Mouse (Mus musculus) megakaryocyte, adult 5-6 weeks (primary cell): ENCODE results near the gene Helz2. TPM values are rescaled to one million over a fixed set of nuclear protein-coding genes. Genes with fewer than 3 reads are reported as not detected.
"Not testable (repeated sequence)": the region's sequence is repeated elsewhere in the genome, so short reads cannot be mapped to it uniquely, and the experiment has no call there.

Experiments
- ATAC-seq: 2 replicates; pipeline ENCODE4 v1.8.0; 2016; ENCODE audit warnings: mild to moderate bottlenecking, inconsistent platforms; ENCODE audit not compliant: poor library complexity, severe bottlenecking
- total RNA-seq, 2 experiments: library from RNA; stranded (forward) in 1 of 2; stranded (reverse) in 1 of 2; fragments of 153-499, 151-499 nt in 1 of 2; fragments of 221-1000, 200-1000 nt in 1 of 2; gene quantifications; 2 replicates each; pipeline versions ENCODE4 v1.2.3 to v1.2.4; 2015 to 2017

Gene Helz2
- total RNA-seq, 2 experiments from 2014 or later, result 11.0 to 13.5 TPM

DNA sequence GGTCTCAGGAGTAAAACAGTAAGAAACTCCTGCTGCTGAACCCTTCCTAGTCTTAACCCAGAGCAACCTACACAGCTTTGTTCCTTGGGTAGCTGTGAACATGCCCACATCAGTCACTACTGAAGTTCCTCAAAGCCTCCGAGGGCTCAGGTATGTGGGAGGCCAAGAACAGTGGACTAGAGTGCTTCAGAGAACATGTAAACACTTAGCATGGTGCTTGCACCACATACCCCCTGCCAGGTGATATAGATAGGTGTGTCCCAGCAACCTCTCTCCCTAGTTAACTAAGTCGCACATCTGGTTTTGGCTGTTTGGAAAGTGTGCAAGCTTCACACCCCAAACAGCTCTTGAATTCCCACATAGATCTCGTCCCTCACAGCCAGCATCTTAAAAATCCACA lies 40.2 kb downstream of the Helz2 start:
- no peak for ATAC-seq

DNA sequence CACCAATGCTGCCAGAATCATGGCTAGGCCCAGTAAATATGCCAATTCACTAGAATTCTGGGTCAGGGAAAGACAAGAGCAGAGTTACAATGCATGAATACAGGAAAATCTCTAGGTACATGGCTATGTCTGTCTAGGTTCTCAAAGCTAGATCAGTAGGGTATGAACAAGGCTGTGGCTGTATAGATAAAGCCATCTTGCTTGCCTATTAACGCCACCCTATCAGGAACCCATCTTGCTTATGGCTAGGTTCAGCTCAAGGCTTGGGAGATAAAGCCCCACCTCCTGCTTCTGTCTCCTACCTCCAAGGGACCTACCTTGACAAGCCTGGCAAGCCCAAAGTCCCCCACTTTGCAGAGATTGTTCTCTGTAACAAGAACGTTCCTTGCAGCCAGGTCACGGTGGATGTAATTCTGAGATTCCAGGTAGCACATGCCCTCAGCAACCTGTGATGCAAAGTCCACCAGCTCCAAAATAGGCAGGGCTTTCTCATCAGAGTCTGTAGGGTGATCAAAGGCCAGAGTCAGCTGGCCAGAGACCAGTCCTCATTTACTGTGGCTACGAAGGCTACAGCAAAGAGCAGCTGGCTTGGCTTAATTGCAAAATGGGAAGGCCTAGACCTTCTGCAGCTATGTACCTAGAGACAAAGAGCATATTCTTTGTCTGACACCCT lies 45.1 kb downstream of the Helz2 start:
- ATAC-seq, result no peak

DNA sequence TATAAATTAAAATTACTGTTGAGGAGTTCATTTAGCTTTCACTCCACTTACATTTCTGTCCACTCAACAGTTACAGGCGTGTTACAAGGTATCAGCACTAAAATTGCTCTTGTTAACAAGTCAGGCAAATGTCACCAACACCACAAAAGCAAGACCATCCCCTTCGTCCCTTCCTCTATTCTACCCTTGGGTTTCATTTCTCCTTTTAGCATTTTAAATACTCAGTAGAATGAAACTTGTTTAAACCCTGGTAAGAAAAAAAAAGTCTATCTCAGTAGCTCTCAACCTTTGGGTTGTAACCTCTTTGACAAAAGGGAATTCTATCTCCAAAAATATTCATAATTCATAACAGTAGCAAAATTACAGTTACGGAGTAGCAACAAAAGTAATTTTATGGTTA lies 48.8 kb downstream of the Helz2 start:
- peak; percentile 81 for ATAC-seq

DNA sequence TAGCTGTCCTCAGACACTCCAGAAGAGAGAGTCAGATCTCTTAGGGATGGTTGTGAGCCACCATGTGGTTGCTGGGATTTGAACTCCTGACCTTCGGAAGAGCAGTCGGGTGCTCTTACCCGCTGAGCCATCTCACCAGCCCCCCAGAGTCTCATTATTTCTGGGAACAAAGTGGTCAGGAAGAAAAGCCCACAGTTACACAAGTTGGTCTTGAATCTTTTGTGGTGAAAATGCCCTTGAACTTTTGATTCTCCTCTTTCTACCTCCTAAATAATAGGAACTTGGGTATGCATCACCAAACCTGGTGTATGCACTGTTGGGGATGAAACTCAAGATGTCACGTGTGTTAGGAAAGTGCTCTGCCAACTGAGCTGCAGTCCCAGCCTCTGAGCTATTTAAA lies 49.9 kb downstream of the Helz2 start:
- ATAC-seq, result no peak

DNA sequence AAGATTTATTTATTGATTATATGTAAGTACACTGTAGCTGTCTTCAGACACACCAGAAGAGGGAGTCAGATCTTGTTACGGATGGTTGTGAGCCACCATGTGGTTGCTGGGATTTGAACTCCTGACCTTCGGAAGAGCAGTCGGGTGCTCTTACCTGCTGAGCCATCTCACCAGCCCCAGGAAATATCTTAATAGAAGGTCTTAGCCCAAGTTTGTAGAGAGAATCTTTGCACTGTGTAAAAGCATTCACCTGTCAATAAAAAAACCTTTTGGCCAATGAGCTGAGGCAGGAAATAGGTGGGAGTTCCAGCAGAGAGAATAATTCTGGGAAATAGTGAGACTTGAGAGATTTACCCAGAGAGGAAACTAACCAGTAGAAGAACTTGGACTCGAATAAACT lies 50.4 kb downstream of the Helz2 start:
- ATAC-seq, result not testable (repeated sequence)

DNA sequence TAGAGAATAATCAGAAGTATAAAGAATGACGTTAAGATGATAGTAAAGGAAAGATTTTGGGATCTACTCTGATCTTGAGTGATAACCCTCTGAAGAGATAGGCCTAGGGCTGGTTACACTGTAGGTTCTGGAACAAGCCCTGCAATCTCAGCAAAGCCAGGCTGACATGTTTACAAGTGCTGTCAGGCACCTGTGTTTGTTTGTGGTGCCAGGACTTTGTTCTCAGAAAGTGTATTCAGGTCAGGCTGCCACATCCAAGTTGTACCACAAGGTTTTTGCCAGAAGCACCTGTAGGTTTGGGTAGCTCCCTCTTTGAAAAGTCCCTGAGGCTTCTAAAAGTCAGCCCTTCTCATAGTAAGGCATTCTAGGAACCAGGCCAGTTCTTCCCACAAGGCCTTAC lies 52.5 kb downstream of the Helz2 start:
- ATAC-seq, result no peak

DNA sequence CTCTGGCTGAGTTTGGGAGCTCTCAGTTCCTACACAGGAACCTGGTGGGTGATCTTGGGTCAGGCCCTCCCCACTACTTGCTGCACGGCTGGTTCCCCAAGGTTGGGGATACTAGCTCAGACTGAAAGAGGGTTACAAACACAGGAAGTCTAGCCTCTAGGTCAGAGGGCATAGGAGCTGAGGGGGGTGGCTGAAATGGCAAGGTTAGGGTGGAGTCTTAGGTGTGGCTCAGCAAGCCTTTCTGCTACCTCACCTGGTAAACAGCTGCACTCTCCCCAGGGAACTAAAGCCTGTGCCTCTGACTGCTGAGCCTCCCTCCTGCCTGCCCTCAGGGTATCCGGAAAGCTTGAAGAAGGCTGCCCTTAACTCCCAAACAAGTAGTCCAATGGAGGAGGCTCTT lies 53.1 kb downstream of the Helz2 start:
- no peak for ATAC-seq

DNA sequence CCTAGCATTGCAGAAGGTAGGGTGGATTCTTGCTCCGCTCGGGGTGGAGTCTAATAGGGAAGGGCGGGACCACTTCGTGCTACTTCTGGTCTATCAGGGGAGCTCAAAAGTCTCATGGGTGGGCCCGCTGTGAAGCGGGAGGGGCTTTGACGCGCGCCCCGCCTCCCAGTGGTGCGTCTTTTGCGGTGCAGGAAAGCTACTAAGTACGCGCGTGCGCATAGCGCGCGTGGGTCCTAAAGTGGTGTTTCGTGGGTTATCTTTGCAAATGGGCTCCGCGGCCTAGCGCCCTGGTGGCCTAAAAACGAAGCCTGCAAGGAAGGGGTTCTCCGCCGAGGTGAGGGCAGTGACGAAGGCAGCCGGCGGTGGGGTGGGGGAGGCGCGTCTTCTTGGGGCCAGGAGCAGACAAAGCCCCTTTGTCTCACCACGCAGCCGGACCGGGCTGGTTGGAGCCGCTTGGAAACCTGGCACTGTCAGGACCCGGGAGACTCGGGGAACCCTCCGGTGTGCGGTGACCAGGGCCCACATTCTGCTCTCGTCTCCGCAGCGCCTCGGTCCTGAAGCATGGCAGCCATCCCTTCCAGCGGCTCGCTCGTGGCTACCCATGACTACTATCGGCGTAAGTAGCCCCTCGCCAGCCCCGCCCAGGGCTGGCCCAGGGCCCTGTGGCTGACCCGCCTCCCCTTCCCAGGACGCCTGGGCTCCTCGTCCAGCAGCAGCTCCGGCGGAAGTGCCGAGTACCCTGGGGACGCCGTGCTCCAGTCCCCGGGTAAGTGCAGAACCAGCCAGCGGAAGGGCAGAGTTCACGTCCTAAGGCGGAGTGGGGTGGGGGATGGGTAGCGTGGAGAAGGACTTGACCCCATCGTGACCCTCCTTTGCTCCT lies 54.5 kb downstream of the Helz2 start, which contains the start of gene Ppdpf:
Ppdpf (plus strand) TSS at position 127 of the 880 bp plus-strand sequence.
- ATAC-seq, result peak; percentile 86

DNA sequence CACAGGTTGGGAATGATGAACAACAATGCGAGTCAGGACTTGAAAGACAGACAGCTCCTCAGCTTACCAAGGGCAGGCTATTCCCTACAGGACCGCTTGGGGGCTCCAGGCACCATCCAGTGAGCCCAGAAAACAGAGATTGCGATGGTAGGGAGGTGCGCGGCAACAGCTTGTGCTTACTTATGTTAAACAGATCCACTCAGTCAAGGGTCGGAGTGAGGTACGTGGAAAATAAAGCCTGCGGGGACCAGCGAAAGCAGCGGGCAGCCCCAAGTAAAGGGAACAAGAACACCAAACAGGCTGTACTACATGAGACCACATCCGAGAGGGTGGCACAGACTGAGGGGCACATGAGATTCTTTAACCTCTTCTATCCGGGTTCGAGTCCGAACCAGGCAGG lies 55.2 kb downstream of the Helz2 start:
- peak; percentile 77 for ATAC-seq

DNA sequence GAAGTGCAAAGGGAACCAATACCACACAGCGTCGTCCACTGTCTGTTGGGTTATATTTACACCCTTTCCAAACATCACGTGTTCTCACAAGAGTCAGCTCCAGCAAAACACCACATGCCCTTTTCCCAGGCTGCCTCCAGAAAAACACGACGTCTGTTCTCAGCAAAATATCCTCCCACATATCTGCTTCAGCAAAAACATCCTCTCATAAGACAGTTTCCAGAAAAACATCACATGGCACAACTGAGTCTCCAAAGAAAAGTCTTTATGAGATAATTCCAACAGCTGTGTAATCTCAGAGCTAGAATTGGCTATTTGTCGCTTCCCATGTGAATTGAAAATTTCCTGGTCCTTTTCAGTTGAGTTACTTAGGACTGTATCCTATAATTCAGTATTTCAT lies 60.9 kb downstream of the Helz2 start:
- ATAC-seq, result no peak

DNA sequence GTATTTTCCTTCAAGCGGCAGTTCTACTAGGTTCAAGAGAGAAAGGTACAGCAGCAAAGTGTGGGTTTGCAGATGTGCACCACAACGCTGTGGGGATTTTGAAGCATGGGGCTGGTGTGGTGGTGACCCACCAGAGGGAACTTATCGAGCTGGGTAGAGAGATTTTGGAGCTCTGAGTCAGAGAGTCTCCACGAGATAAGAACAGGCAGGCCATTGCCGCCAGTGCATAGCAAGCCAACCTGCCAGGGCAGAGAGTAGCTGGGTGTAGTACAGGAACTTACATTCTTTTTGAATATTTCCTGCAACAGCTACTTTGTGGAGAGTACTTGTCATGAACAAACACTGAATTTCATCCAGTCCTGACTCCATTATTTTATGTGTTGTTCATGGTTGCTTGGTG lies 63.4 kb downstream of the Helz2 start:
- no peak for ATAC-seq

DNA sequence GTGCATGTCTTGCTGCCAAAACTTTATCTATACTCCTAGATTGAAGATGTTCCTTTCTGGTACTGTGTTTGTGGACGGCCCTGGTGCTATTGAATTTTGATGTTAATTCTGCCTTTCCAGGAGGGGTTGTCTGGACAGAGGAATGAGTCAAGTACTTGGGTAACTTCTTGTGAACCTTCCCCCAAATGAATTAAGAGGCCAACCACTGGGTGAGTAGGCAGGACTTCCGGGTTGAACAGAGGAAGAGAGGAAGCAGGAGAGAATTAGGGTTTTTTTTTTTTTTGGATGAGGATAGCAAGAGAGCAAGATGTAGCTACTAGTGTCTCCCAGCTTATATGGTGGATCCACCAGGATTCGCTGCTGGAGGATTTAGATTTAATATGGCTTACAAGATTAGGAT lies 63.8 kb downstream of the Helz2 start:
- ATAC-seq, result no peak

Other genes starting within 250 kb of the Helz2 start
- gene Chrna4, start 198.5 kb downstream of the Helz2 start, total RNA-seq (2015), result not detected in 2 replicates
- gene Chrna4, start 198.5 kb downstream of the Helz2 start, total RNA-seq (2017), result not detected in 2 replicates
- gene Kcnq2, start 106.7 kb downstream of the Helz2 start, total RNA-seq (2015), result not detected in 2 replicates
- gene Kcnq2, start 106.7 kb downstream of the Helz2 start, total RNA-seq (2017), result not detected in 2 replicates
- gene Eef1a2, start 85.0 kb downstream of the Helz2 start, total RNA-seq (2015), result not detected in 2 replicates
- gene Eef1a2, start 85.0 kb downstream of the Helz2 start, total RNA-seq (2017), result not detected in 2 replicates
- 87.9 and 88.9 TPM in 2 replicates for gene Ppdpf, start 54.8 kb downstream of the Helz2 start, total RNA-seq (2015)
- gene Ppdpf, start 54.8 kb downstream of the Helz2 start, total RNA-seq (2017), result 55.7 and 56.1 TPM in 2 replicates
- not detected in 2 replicates for gene Ptk6, start 39.2 kb downstream of the Helz2 start, total RNA-seq (2015)
- gene Ptk6, start 39.2 kb downstream of the Helz2 start, total RNA-seq (2017), result not detected in 2 replicates
- gene Srms, start 28.8 kb downstream of the Helz2 start, total RNA-seq (2015), result not detected in 2 replicates
- gene Srms, start 28.8 kb downstream of the Helz2 start, total RNA-seq (2017), result not detected in 2 replicates
- gene Fndc11, start 22.0 kb downstream of the Helz2 start, total RNA-seq (2015), result not detected in 2 replicates
- not detected in 2 replicates for gene Fndc11, start 22.0 kb downstream of the Helz2 start, total RNA-seq (2017)
- gene Gmeb2, start 46.0 kb upstream of the Helz2 start, total RNA-seq (2015), result 12.5 and 16.6 TPM in 2 replicates
- gene Gmeb2, start 46.0 kb upstream of the Helz2 start, total RNA-seq (2017), result 13.4 and 23.9 TPM in 2 replicates
- not detected in 2 replicates for gene Stmn3, start 72.5 kb upstream of the Helz2 start, total RNA-seq (2015)
- gene Stmn3, start 72.5 kb upstream of the Helz2 start, total RNA-seq (2017), result not detected in 2 replicates
- 26.8 and 34.1 TPM in 2 replicates for gene Rtel1, start 77.7 kb upstream of the Helz2 start, total RNA-seq (2015)
- gene Rtel1, start 77.7 kb upstream of the Helz2 start, total RNA-seq (2017), result 21.6 and 25.8 TPM in 2 replicates
- gene Zgpat, start 122.9 kb upstream of the Helz2 start, total RNA-seq (2015), result 4.9 and 7.9 TPM in 2 replicates
- 28.0 and 29.5 TPM in 2 replicates for gene Zgpat, start 122.9 kb upstream of the Helz2 start, total RNA-seq (2017)
- 22.8 and 29.9 TPM in 2 replicates for gene Arfrp1, start 123.4 kb upstream of the Helz2 start, total RNA-seq (2015)
- gene Arfrp1, start 123.4 kb upstream of the Helz2 start, total RNA-seq (2017), result 37.2 and 43.3 TPM in 2 replicates
- 21.5 and 25.4 TPM in 2 replicates for gene Lime1, start 138.1 kb upstream of the Helz2 start, total RNA-seq (2015)
- 20.4 and 28.9 TPM in 2 replicates for gene Lime1, start 138.1 kb upstream of the Helz2 start, total RNA-seq (2017)
- gene Zbtb46, start 217.4 kb upstream of the Helz2 start, total RNA-seq (2015), result 1.4 and 2.5 TPM in 2 replicates
- 2.3 and 3.9 TPM in 2 replicates for gene Zbtb46, start 217.4 kb upstream of the Helz2 start, total RNA-seq (2017)